Mouse (Mus musculus): ENCODE data around the gene Mknk1. TPM values are rescaled to one million over a fixed set of nuclear protein-coding genes. Genes with fewer than 3 reads are reported as not detected.

Gene Mknk1
- polyA plus RNA-seq, 1 experiment from 2014 or later: 130 TPM

GRCm38 (mm10) chr4:115851569-115851968 lies 12.6 kb downstream of the Mknk1 start:
- WGBS (ENCODE audit: missing documents): 91% methylated on average over 6 of the region's 6 CpGs
- Histone ChIP-seq H3K4me3 (ENCODE audit: inconsistent target) (no peak overlapping the region), H3K36me3 (ENCODE audit: inconsistent target) (peaks cover 61% of the 10 kb centered on the region), H3K79me2 (ENCODE audit: inconsistent target) (peaks cover 88% of the 10 kb centered on the region), H3K27ac (no peak overlapping the region)

- Histone ChIP-seq H3K36me3 (ENCODE audit: inconsistent target) (peaks cover 56% of the 10 kb centered on the region), H3K4me3 (ENCODE audit: inconsistent target) (no peak overlapping the region), H3K79me2 (ENCODE audit: inconsistent target) (peaks cover 83% of the 10 kb centered on the region), H3K27ac (no peak overlapping the region)
- 75% methylated on average over 6 of the region's 6 CpGs for WGBS (ENCODE audit: missing documents)
Measured at GRCm38 (mm10) chr4:115855100-115855499, 16.1 kb downstream of the Mknk1 start.

DNA sequence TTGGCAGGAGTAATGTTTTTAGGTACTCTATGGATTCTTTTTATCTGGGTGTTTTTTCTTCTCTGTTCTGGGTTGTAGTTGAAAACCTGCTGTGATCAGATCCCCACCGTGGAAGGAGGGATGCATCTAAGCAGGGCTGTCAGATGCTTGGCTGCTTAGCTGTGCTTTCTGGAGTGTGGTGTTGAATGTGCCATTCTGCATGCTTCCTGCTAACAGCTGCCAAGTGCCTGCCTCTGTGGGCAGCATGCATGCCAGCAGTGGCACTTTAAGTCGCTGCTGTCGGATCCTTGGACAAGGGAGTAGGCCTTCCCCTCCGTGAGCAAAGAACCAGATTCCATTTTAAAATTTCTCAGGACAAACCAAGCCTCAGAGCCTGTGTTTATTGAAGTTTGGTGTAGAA lies 16.6 kb downstream of the Mknk1 start:
- H3K27ac ChIP-seq: no peak overlapping the region
- H3K79me2 ChIP-seq (ENCODE audit: inconsistent target): peaks cover 78% of the 10 kb centered on the region
- 100% methylated on average over 4 of the region's 4 CpGs for WGBS (ENCODE audit: missing documents)
- peaks cover 56% of the 10 kb centered on the region for H3K36me3 ChIP-seq (ENCODE audit: inconsistent target)
- H3K4me3 ChIP-seq (ENCODE audit: inconsistent target): no peak overlapping the region

DNA sequence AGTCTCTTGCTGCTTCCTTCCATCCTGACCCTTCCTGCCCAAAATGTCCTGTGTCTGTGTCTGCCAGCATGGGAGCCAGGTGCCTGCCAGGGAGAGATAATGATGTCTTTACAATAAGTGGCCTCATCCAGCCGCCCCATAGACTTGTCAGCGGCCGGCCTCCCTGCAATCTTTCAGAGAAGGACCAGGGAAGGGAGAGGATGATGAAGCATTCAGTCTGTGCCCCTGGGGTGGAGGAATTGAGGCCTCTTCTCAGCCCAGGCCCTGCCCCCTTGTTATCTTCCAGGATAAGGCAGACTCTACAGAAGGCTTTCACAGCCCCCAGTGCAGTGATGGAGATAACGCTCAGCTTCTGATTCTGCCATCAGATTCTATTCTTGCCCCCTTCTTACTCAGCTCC lies 17.3 kb downstream of the Mknk1 start:
- Histone ChIP-seq H3K79me2 (ENCODE audit: inconsistent target) (peaks cover 72% of the 10 kb centered on the region), H3K36me3 (ENCODE audit: inconsistent target) (peaks cover 56% of the 10 kb centered on the region), H3K27ac (peak overlapping the region; percentile 80), H3K4me3 (ENCODE audit: inconsistent target) (no peak overlapping the region)
- 100% methylated on average over 4 of the region's 4 CpGs for WGBS (ENCODE audit: missing documents)

GRCm38 (mm10) chr4:115857293-115857883 lies 18.4 kb downstream of the Mknk1 start:
- WGBS (ENCODE audit: missing documents): 31% methylated on average over 9 of the region's 9 CpGs
- Histone ChIP-seq H3K4me3 (ENCODE audit: inconsistent target) (no peak overlapping the region), H3K79me2 (ENCODE audit: inconsistent target) (peaks cover 60% of the 10 kb centered on the region), H3K36me3 (ENCODE audit: inconsistent target) (peaks cover 61% of the 10 kb centered on the region), H3K27ac (peak overlapping the region; percentile 80)

GRCm38 (mm10) chr4:115863352-115863751 lies 24.4 kb downstream of the Mknk1 start:
- 96% methylated on average over 7 of the region's 7 CpGs for WGBS (ENCODE audit: missing documents)
- H3K36me3 ChIP-seq (ENCODE audit: inconsistent target): peaks cover 83% of the 10 kb centered on the region
- H3K27ac ChIP-seq: no peak overlapping the region
- H3K4me3 ChIP-seq (ENCODE audit: inconsistent target): no peak overlapping the region
- H3K79me2 ChIP-seq (ENCODE audit: inconsistent target): peaks cover 13% of the 10 kb centered on the region; the same call in 1 of the 2 replicates

- H3K4me3 ChIP-seq (ENCODE audit: inconsistent target): no peak overlapping the region
- 86% methylated on average over 10 of the region's 10 CpGs for WGBS (ENCODE audit: missing documents)
- H3K79me2 ChIP-seq (ENCODE audit: inconsistent target): peaks cover 11% of the 10 kb centered on the region; the same call in 1 of the 2 replicates
- H3K36me3 ChIP-seq (ENCODE audit: inconsistent target): peaks cover 88% of the 10 kb centered on the region
- H3K27ac ChIP-seq: no peak overlapping the region
Measured at GRCm38 (mm10) chr4:115863880-115864279, 24.9 kb downstream of the Mknk1 start.

DNA sequence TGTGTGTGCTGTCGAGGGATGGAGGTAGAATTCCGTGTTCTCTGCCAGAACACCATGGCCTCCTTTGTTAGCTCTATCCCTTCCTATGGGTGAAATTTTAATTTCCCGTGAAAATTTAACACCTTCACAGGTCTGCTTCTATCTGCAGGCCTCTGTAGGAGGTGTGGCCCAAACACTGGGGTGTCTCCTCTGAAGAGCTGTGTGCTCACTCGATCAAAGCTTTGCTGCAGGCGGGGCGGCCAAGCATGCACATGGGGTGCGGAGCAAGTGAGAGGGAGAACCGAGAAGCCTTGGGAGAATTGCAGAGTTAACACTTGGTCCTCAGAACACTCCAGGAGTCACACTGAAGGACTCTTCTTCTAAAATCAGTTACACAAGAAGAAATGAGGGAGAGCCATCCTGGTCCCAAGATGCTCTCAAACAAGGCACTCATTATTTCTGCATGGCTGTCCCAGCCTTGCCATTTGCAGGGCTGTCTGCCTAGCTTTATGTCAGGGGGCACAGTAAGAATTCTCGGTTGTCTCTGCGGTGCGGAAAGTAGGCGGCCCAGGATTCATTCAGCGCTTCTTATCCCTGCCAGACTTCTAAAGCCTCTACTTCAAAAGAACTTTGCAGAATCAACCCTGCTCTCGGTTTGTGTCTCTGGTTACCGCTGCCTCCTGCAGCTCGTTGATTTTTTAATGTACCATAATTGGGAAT lies 30.7 kb downstream of the Mknk1 start:
- 92% methylated on average over 16 of the region's 16 CpGs for WGBS (ENCODE audit: missing documents)
- Histone ChIP-seq H3K36me3 (ENCODE audit: inconsistent target) (peaks cover 90% of the 10 kb centered on the region), H3K27ac (no peak overlapping the region), H3K79me2 (ENCODE audit: inconsistent target) (no peaks in the 10 kb centered on the region), H3K4me3 (ENCODE audit: inconsistent target) (no peak overlapping the region)

DNA sequence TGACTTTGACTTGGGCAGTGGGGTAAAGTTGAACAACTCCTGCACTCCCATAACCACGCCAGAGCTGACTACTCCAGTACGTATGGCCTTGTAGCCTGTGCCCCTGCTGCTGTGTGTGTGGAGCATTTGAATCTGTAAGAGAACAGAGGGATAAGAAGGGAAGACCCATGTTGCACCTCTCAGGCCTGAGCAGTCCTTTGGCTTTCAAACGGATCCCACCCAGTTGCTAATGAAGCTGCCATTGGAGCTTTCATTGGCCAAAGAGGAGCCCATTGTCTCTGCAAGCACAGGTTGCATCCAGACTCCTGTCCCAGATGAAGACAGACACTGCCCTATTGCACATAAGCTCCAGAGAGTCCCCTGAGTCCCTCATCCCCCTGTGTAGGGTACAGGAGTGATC lies 34.2 kb downstream of the Mknk1 start:
- 85% methylated on average over 1 of the region's 3 CpGs for WGBS (ENCODE audit: missing documents)
- Histone ChIP-seq H3K27ac (no peak overlapping the region), H3K36me3 (ENCODE audit: inconsistent target) (peaks cover 100% of the 10 kb centered on the region), H3K4me3 (ENCODE audit: inconsistent target) (no peak overlapping the region), H3K79me2 (ENCODE audit: inconsistent target) (no peaks in the 10 kb centered on the region)

- no peak overlapping the region for H3K27ac ChIP-seq
- peaks cover 63% of the 10 kb centered on the region for H3K36me3 ChIP-seq (ENCODE audit: inconsistent target)
- 79% methylated on average over 11 of the region's 11 CpGs for WGBS (ENCODE audit: missing documents)
- no peaks in the 10 kb centered on the region for H3K79me2 ChIP-seq (ENCODE audit: inconsistent target)
- H3K4me3 ChIP-seq (ENCODE audit: inconsistent target): no peak overlapping the region
Measured at GRCm38 (mm10) chr4:115878216-115878678, 39.2 kb downstream of the Mknk1 start.

DNA sequence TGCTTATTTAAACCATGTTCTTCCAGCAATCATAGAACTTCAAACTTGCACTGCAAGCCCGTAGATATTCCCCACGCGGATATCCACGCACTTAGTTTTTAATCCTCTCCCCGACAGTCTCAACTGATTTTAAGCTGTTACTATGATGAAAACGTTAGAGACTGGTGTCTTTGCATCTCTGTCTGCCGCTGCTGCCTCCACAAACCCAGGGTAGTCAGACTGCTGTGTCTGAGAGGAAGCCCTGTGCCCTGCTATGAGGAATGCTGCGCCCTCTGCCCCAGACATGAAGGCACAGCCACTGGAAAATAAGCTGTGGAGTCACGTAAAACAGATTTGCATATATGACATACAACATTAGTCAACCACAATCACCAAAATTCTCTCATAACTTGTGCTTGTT lies 39.8 kb downstream of the Mknk1 start:
- Histone ChIP-seq H3K79me2 (ENCODE audit: inconsistent target) (no peaks in the 10 kb centered on the region), H3K36me3 (ENCODE audit: inconsistent target) (peaks cover 57% of the 10 kb centered on the region), H3K27ac (no peak overlapping the region), H3K4me3 (ENCODE audit: inconsistent target) (no peak overlapping the region)
- 92% methylated on average over 9 of the region's 9 CpGs for WGBS (ENCODE audit: missing documents)

DNA sequence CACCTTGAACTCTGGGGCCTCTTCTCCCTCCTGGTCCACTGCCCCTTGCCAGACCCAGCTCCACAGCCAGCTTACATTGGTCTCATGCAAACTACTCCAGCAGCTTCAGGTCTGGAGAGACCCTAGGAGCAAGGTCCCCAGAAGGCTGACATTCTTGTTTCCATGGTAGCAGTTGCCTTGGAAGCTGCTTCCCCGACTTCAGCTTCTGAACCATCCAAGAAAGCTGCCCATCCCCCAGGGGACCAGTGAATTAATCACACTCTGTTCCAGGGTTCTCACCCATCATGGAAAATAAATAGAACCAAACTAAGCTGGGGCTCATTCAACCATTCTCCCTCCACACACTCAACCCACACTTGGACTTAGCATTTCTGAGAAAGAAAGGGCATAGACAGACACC lies 42.2 kb downstream of the Mknk1 start:
- Histone ChIP-seq H3K27ac (no peak overlapping the region), H3K4me3 (ENCODE audit: inconsistent target) (no peak overlapping the region), H3K36me3 (ENCODE audit: inconsistent target) (peaks cover 34% of the 10 kb centered on the region), H3K79me2 (ENCODE audit: inconsistent target) (no peaks in the 10 kb centered on the region)
- 44% methylated on average over 1 of the region's 1 CpGs for WGBS (ENCODE audit: missing documents)

DNA sequence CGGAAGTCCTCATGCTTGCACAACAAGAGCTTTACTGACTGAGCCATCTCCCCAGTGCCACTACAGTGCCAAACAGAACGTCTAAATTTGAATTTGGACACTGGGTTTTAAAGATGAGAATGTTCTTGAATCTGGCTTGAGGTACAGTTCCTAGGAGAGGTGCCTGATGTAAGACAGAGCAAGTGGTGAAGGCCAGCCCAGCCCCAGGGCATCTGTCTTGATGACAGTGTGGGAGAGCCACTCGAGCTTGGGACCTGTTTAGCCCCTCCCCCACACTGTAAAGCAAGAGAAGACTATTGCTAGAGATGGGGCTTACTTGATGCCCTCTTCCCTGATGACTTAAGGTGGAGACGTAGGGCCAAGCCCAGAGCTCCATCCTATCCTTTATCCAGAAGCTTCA lies 43.2 kb downstream of the Mknk1 start:
- peaks cover 24% of the 10 kb centered on the region for H3K36me3 ChIP-seq (ENCODE audit: inconsistent target)
- WGBS (ENCODE audit: missing documents): 63% methylated on average over 4 of the region's 4 CpGs
- no peak overlapping the region for H3K4me3 ChIP-seq (ENCODE audit: inconsistent target)
- H3K79me2 ChIP-seq (ENCODE audit: inconsistent target): no peaks in the 10 kb centered on the region
- no peak overlapping the region for H3K27ac ChIP-seq

- H3K4me3 ChIP-seq (ENCODE audit: inconsistent target): no peak within 1 kb of the TSS
- H3K27ac ChIP-seq: no peak within 1 kb of the TSS
- peaks cover 6% of the 10 kb centered on the region; the same call in 1 of the 2 replicates for H3K36me3 ChIP-seq (ENCODE audit: inconsistent target)
- no peaks in the 10 kb centered on the region for H3K79me2 ChIP-seq (ENCODE audit: inconsistent target)
- 89% methylated on average over 6 of the region's 6 CpGs for WGBS (ENCODE audit: missing documents)
Measured at GRCm38 (mm10) chr4:115884022-115884421, 45.0 kb downstream of the Mknk1 start, which contains the start of gene Kncn. Kncn (plus strand) TSS chr4:115884400.

- H3K36me3 ChIP-seq (ENCODE audit: inconsistent target): no peaks in the 10 kb centered on the region
- 76% methylated on average over 3 of the region's 3 CpGs for WGBS (ENCODE audit: missing documents)
Measured at GRCm38 (mm10) chr4:115885846-115886245, 46.8 kb downstream of the Mknk1 start.

More at GRCm38 (mm10) chr4:115885846-115886245, 46.8 kb downstream of the Mknk1 start:
- Histone ChIP-seq H3K4me3 (ENCODE audit: inconsistent target) (no peak overlapping the region), H3K27ac (no peak overlapping the region), H3K79me2 (ENCODE audit: inconsistent target) (no peaks in the 10 kb centered on the region)

Measured in macrophage (primary cell).